In the genomic region with DNA sequence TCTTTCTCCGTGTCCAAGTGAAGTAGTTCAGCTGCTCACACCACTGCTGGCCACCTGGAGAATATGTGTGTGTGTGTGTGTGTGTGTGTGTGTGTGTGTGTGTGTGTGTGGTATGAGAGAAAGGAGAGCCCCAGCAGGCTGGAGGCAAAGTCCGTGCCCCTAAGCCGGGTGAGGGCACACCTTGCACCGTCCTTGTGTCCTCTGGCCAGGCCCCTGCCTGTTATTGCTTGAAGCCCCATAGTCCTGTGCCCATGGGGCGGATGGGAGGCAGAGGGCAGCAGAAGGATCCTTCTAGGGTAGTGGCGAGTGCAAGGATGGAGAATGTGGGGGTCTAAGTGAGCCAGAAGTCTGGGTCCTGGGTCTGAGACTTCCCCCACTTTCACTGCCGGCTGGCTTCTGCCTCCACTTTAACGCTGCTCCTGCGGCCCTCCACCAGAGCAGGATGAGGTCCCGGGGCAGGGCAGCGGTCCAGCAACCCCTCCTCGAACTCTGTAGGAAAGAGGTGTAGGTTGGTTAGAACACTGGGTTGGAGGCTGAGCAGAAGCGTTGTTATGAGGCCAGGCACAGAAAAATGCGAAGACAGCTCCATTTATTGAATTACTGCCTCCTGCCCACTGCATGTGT, we compare ENCODE assay signal across 1 mouse cellular context.
TF ChIP-seq lines count a peak whose summit lies in the region.

No protein-coding gene starts in this region.

TF ChIP-seq in MEL, 35 proteins besides CTCF, POLR2A, EP300 and RAD21:
- TF ChIP-seq SMC3 (IDR thresholded peaks at IDR 0.05; ENCODE audit: low read depth, low read length) (no peak), MAFK (IDR thresholded peaks at IDR 0.05; ENCODE audit: borderline replicate concordance, low read depth, low read length) (no peak), ELF1 (IDR thresholded peaks at IDR 0.05; ENCODE audit: low read depth, low read length) (no peak)
